Mouse (Mus musculus) neural tube, embryonic 11.5 days (tissue): ENCODE measurements around the gene Mark1. TPM values are rescaled to one million over a fixed set of nuclear protein-coding genes. Genes with fewer than 3 reads are reported as not detected.

Experiments
- polyA plus RNA-seq: library from polyadenylated mRNA; unstranded; fragments of >200 nt; fragmentation: Nextera tagmentation; extraction: Ambion mirVana; gene quantifications from 2 replicates; pipeline ENCODE4 v1.2.1, GENCODE M21; 2014

Gene Mark1
- polyA plus RNA-seq, 1 experiment from 2014 or later = 7.1 TPM

Other genes starting within 250 kb of the Mark1 start
- 0.32 and 0.73 TPM in 2 replicates for gene Marc1, start 188.3 kb downstream of the Mark1 start, polyA plus RNA-seq
- gene Marc2, start 153.1 kb downstream of the Mark1 start, polyA plus RNA-seq = 106 and 107 TPM in 2 replicates
- gene C130074G19Rik, start 116.4 kb downstream of the Mark1 start, polyA plus RNA-seq = 0.80 and 0.96 TPM in 2 replicates
- gene Rab3gap2, start 204.5 kb upstream of the Mark1 start, polyA plus RNA-seq = 24.9 and 26.4 TPM in 2 replicates